Comparison of ENCODE assay signal across 15 mouse cellular contexts in genomic region chr14:18367025-18367424, GRCm38 (mm10).
"Had no signal": no experiment of that assay in that cellular context is flagged by ENCODE, and none has a peak within 500 bp of the region (broad histone marks: within the 10 kb centered on the region; RNA-seq: fewer than 3 reads in every experiment).

No protein-coding gene starts in this region.

- H3K9me3 ChIP-seq: hindbrain, embryonic 15.5 days; limb, embryonic 15.5 days; midbrain, embryonic 10.5 days; neural tube, embryonic 15.5 days had no signal

- H3K27ac ChIP-seq: hindbrain, embryonic 15.5 days; limb, embryonic 15.5 days; midbrain, embryonic 10.5 days; neural tube, embryonic 15.5 days had no signal

- H3K4me1 ChIP-seq: hindbrain, embryonic 15.5 days; limb, embryonic 15.5 days; neural tube, embryonic 15.5 days had no signal

- ATAC-seq: intestine, embryonic 16.5 days had no signal

- H3K36me3 ChIP-seq: hindbrain, embryonic 15.5 days; limb, embryonic 15.5 days; midbrain, embryonic 10.5 days; neural tube, embryonic 15.5 days had no signal

- H3K9ac ChIP-seq: hindbrain, embryonic 15.5 days; limb, embryonic 15.5 days; neural tube, embryonic 15.5 days had no signal

- H3K4me2 ChIP-seq: hindbrain, embryonic 15.5 days; limb, embryonic 15.5 days; neural tube, embryonic 15.5 days had no signal

- H3K27me3 ChIP-seq: hindbrain, embryonic 15.5 days; limb, embryonic 15.5 days; neural tube, embryonic 15.5 days had no signal

- H3K4me3 ChIP-seq: hindbrain, embryonic 15.5 days; limb, embryonic 15.5 days; midbrain, embryonic 10.5 days; myocyte; neural tube, embryonic 15.5 days had no signal

- DNase-seq: layer of hippocampus, adult 9-11 months; layer of hippocampus, postnatal 36 days; lung, adult 18-20 months; lung, postnatal 10 days; lung, postnatal 4 days; midbrain, embryonic 14.5 days; right cerebral cortex, adult 18-20 months; right cerebral cortex, postnatal 25 days; thymus, postnatal 4 days had no signal
